Mouse (Mus musculus) heart, adult 2 months (tissue): ENCODE data around the gene Fam136a.

Source experiments
- CTCF ChIP-seq: fragments of 200-600 bp; IDR thresholded peaks from 2 replicates; pipeline ENCODE4 v1.8.1; 2022; ENCODE audit warnings: antibody characterized with exemption, mild to moderate bottlenecking, moderate library complexity
- EP300 ChIP-seq: fragments of 200-500 bp; IDR thresholded peaks from 2 replicates; pipeline ENCODE4 v1.6.1; 2011; ENCODE audit warnings: low read depth, low read length, control low read depth; ENCODE audit not compliant: insufficient read depth

DNA sequence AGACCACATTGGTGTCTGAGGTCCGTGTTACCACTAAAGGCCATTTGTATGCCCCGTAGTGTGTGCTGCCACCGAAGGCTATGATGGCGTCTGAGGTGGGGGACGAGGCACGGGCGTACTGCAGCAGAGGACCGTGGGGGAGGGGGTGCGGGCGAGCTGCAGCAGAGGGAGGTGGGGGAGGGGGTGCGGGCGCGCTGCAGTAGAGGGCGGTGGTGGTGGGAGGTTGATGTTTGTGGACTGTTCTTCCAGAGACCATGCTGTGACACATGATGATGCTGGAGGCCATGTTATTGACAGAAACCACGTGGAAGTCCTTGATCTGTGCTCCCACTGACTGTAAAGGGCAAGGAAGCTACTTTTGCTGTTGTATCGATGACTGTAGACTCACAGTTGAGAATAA lies 17.9 kb downstream of the Fam136a start:
- TF ChIP-seq CTCF (no peak), EP300 (no peak)
